Mouse (Mus musculus): ENCODE measurements around the gene Gmfg. TPM values are rescaled to one million over a fixed set of nuclear protein-coding genes. Genes with fewer than 3 reads are reported as not detected.

The Gmfg gene
- polyA plus RNA-seq, 1 experiment from 2014 or later: 3.5 TPM

DNA sequence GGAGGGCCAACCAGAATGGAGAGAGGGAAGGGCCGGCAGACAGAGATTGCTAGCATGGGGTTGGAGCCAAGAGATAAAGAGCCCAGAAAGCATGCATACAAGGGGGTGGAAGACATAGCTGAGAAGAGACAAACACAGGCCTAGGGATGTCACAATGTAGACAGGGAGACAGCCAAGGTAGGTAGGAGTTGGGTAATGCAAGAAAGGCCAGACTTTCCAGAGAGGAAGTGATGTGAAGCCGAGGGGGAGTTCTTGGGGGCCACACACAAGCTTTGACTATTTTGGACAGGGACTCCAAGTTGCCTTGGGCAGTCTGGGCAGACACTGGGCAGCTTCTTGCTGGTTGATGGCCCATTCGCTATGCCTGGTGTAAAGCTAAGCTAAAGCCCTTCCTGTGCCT is 35.3 kb upstream of the Gmfg start:
- H3K36me3 ChIP-seq (ENCODE audit: control insufficient read depth, insufficient read depth, low read length): peaks cover 62% of the 10 kb centered on the region
- H3K9me3 ChIP-seq (replicated peaks; ENCODE audit: control insufficient read depth, low read length, poor library complexity, severe bottlenecking): no peaks in the 10 kb centered on the region
- no peak overlapping the region for H3K4me3 ChIP-seq (ENCODE audit: low read depth, low read length)
- no peak overlapping the region for H3K4me2 ChIP-seq (ENCODE audit: low read length)
- H3K27ac ChIP-seq (ENCODE audit: low read length): no peak overlapping the region
- WGBS: 88% methylated on average over 3 of the region's 3 CpGs
- no peaks in the 10 kb centered on the region for H3K4me1 ChIP-seq (ENCODE audit: control insufficient read depth, insufficient read depth, low read length)
- no peaks in the 10 kb centered on the region for H3K27me3 ChIP-seq (ENCODE audit: control insufficient read depth, insufficient read depth, low read depth, low read length)
- ATAC-seq: no peak
- H3K9ac ChIP-seq (ENCODE audit: low read depth, low read length): no peak overlapping the region

DNA sequence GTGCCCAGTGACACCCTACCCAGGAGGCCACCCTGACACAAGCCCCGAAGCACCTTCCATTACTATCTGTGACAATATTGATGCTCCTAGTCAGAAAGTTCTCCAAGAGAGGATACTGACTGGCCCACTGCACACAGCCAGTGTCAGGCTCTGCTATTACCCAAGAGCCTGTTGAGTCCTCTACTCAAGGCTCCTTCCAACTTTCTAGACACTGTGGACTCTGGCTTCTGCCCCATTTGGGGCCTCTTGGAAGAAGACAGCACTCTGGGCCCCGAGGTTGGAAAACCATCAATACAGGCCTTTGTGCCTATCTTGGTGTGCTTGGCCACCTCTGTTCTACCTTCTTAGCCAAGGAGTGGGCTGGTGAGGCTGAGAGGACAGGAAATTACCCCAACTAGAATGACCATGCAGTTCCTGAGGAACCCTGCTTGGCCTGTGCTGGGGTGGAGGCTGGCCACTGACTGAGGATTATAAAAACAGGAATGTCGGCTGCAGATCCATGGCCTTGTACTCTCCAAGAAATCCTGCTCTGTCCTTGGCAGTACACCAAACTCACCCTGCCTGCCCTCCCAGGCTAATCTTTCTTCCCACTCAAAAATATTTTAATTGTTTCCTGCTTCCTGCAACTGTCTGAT is 26.3 kb upstream of the Gmfg start:
- H3K36me3 ChIP-seq (ENCODE audit: control insufficient read depth, insufficient read depth, low read length): peaks cover 51% of the 10 kb centered on the region
- no peaks in the 10 kb centered on the region for H3K4me1 ChIP-seq (ENCODE audit: control insufficient read depth, insufficient read depth, low read length)
- no peak for ATAC-seq

DNA sequence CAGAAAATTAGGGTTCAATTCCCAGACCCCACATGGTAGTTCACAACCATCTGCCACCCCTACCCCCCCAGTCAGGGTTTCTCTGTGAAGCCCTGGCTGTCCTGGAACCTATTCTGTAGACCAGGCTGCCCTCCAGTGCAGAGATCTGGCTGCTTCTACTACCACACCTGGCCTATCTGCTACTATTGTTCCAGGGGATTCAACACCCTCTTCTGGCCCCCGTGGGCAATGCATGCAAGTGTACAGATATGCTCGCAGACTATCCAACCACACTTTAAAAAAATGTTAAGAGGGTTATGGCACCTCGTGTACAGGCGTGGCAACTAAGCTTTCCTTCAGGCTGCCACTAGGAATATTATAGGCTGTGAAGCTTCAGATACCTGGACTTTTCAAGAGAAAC is 24.4 kb upstream of the Gmfg start:
- H3K4me1 ChIP-seq (ENCODE audit: control insufficient read depth, insufficient read depth, low read length): no peaks in the 10 kb centered on the region
- no peak overlapping the region for H3K4me2 ChIP-seq (ENCODE audit: low read length)
- H3K36me3 ChIP-seq (ENCODE audit: control insufficient read depth, insufficient read depth, low read length): peaks cover 45% of the 10 kb centered on the region
- ATAC-seq: no peak
- no peaks in the 10 kb centered on the region for H3K27me3 ChIP-seq (ENCODE audit: control insufficient read depth, insufficient read depth, low read depth, low read length)
- no peak overlapping the region for H3K4me3 ChIP-seq (ENCODE audit: low read depth, low read length)
- 90% methylated on average over 4 of the region's 4 CpGs for WGBS
- H3K27ac ChIP-seq (ENCODE audit: low read length): no peak overlapping the region
- no peaks in the 10 kb centered on the region for H3K9me3 ChIP-seq (replicated peaks; ENCODE audit: control insufficient read depth, low read length, poor library complexity, severe bottlenecking)
- H3K9ac ChIP-seq (ENCODE audit: low read depth, low read length): no peak overlapping the region

More for the DNA sequence above, 26.3 kb upstream of the Gmfg start:
- no peaks in the 10 kb centered on the region for H3K27me3 ChIP-seq (ENCODE audit: control insufficient read depth, insufficient read depth, low read depth, low read length)
- no peak overlapping the region for H3K9ac ChIP-seq (ENCODE audit: low read depth, low read length)
- 90% methylated on average over 3 of the region's 3 CpGs for whole genome bisulfite sequencing
- H3K4me3 ChIP-seq (ENCODE audit: low read depth, low read length): no peak overlapping the region
- H3K9me3 ChIP-seq (replicated peaks; ENCODE audit: control insufficient read depth, low read length, poor library complexity, severe bottlenecking): no peaks in the 10 kb centered on the region
- H3K4me2 ChIP-seq (ENCODE audit: low read length): no peak overlapping the region
- no peak overlapping the region for H3K27ac ChIP-seq (ENCODE audit: low read length)

DNA sequence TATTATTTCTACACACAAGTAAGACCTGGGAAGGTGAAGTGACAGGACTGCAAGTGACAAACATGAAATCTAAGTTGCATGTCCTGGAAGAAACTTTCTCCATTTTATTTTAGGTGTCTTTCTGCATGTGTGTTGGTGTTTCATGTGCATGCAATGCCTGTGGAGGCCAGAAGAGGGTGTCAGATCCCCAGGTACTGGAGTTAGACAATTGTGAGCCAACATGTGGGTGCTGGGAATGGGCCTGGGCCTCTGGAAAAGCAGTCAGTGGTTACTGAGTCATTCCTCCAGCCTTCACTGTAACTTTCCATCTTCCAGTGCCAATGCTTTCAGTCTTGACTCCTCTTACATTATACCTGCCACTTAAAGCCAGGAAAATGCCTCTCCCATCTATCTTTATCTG is 19.9 kb upstream of the Gmfg start:
- no peak overlapping the region for H3K9ac ChIP-seq (ENCODE audit: low read depth, low read length)
- no peak overlapping the region for H3K4me2 ChIP-seq (ENCODE audit: low read length)
- no peaks in the 10 kb centered on the region for H3K4me1 ChIP-seq (ENCODE audit: control insufficient read depth, insufficient read depth, low read length)
- no peak overlapping the region for H3K27ac ChIP-seq (ENCODE audit: low read length)
- no peaks in the 10 kb centered on the region for H3K9me3 ChIP-seq (replicated peaks; ENCODE audit: control insufficient read depth, low read length, poor library complexity, severe bottlenecking)
- ATAC-seq: no peak
- H3K36me3 ChIP-seq (ENCODE audit: control insufficient read depth, insufficient read depth, low read length): peaks cover 55% of the 10 kb centered on the region
- no peaks in the 10 kb centered on the region for H3K27me3 ChIP-seq (ENCODE audit: control insufficient read depth, insufficient read depth, low read depth, low read length)
- no peak overlapping the region for H3K4me3 ChIP-seq (ENCODE audit: low read depth, low read length)

DNA sequence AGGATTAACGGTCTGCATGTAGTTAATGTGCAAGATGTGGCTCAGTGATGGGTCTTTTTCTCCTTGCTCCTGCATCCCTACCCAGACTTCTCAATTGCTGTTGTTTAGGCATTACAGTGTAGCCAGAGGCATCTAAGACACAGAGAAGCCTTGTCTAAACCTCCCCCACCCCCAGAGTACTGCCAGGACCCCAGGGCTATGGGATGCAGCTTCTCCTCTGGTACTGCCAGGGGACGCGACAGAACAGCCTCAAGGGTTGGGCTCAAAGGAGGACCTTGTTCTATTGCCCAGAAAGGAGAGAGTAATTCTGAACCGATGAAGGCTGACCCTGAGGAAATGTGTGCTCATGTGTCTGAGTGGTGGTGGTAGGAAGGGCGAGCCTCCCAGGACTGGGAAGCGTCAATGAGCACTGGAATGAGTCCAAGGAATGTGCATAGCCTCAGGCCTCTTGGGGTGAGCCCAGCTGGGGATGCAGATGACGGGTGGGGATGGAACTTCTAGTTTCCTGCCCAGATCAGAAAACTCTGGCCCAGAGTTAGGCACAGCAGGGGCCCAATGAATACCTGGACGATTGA is 19.1 kb upstream of the Gmfg start:
- peaks cover 47% of the 10 kb centered on the region for H3K36me3 ChIP-seq (ENCODE audit: control insufficient read depth, insufficient read depth, low read length)
- no peaks in the 10 kb centered on the region for H3K4me1 ChIP-seq (ENCODE audit: control insufficient read depth, insufficient read depth, low read length)

DNA sequence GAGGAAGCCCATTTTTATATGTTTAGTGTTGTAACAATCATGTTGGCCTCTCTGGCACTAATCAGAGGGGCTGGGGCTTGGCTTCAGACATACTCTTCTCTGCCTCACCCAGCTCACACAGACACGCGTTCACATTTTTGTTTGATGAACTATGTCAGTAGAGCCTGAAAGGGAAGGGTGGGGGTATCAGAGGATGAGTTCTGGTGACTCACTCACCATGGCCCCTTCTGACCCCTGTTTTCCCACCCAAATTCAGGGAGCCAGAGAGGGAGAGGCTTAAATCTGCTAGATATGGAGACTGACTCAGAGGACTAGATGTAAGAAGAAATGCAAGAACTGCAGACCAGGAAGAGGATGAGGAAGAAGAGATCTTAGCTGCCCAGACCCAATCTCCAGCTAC is 17.8 kb upstream of the Gmfg start:
- Histone ChIP-seq H3K4me1 (ENCODE audit: control insufficient read depth, insufficient read depth, low read length) (no peaks in the 10 kb centered on the region), H3K27me3 (ENCODE audit: control insufficient read depth, insufficient read depth, low read depth, low read length) (no peaks in the 10 kb centered on the region), H3K4me3 (ENCODE audit: low read depth, low read length) (no peak overlapping the region), H3K36me3 (ENCODE audit: control insufficient read depth, insufficient read depth, low read length) (peaks cover 40% of the 10 kb centered on the region), H3K4me2 (ENCODE audit: low read length) (no peak overlapping the region), H3K27ac (ENCODE audit: low read length) (no peak overlapping the region), H3K9me3 (replicated peaks; ENCODE audit: control insufficient read depth, low read length, poor library complexity, severe bottlenecking) (no peaks in the 10 kb centered on the region), H3K9ac (ENCODE audit: low read depth, low read length) (no peak overlapping the region)
- ATAC-seq: no peak
- 94% methylated on average over 2 of the region's 2 CpGs for WGBS

More for the DNA sequence above, 19.1 kb upstream of the Gmfg start:
- ATAC-seq: no peak; the same call in 1 of the 2 replicates
- H3K4me2 ChIP-seq (ENCODE audit: low read length): no peak overlapping the region
- no peaks in the 10 kb centered on the region for H3K27me3 ChIP-seq (ENCODE audit: control insufficient read depth, insufficient read depth, low read depth, low read length)
- H3K9ac ChIP-seq (ENCODE audit: low read depth, low read length): no peak overlapping the region
- H3K27ac ChIP-seq (ENCODE audit: low read length): no peak overlapping the region
- H3K9me3 ChIP-seq (replicated peaks; ENCODE audit: control insufficient read depth, low read length, poor library complexity, severe bottlenecking): no peaks in the 10 kb centered on the region
- WGBS: 91% methylated on average over 8 of the region's 8 CpGs
- no peak overlapping the region for H3K4me3 ChIP-seq (ENCODE audit: low read depth, low read length)

DNA sequence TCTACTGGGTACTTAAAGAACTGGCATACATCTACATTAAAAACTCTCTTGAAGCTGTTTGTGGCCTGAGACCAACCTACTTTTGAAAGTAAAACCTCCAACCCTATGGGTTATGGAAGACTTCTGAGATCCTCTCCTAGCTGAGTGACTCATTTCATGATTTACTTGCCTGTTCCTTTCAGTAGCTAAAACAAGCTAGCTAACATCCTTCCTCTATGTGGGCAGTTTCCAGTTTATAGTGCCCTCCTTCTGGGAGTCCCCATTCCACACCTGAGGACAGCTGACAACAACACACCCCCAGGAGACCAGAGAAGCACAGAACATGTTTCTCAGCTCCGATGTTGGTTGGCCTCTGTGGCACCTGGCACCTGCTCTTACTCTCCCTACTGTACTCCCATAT is 14.2 kb upstream of the Gmfg start:
- Histone ChIP-seq H3K4me1 (ENCODE audit: control insufficient read depth, insufficient read depth, low read length) (no peaks in the 10 kb centered on the region; the same call in 1 of the 2 replicates), H3K27me3 (ENCODE audit: control insufficient read depth, insufficient read depth, low read depth, low read length) (no peaks in the 10 kb centered on the region)
- 96% methylated on average over 1 of the region's 1 CpGs for WGBS

DNA sequence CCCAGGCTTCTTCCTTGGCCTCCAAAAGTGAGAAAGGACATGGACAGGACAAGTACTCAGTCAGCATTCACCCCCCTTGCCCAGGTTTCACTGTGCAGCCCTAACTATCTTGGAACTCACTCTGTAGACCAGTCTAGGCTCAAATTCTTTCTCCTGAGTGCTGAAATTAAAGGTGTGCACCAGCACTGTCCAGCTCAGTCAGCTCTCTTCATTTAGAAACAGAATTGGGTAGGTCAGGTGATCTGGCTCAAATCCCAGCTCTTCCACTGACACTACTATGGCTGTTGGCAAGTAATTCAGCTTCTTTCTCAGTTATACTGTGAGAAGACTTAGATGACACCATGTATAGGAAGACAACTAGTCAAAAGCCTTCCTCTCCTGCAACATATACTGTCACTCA is 9.5 kb upstream of the Gmfg start:
- no peak overlapping the region for H3K9ac ChIP-seq (ENCODE audit: low read depth, low read length)
- no peak for ATAC-seq
- no peak overlapping the region for H3K27ac ChIP-seq (ENCODE audit: low read length)
- H3K4me1 ChIP-seq (ENCODE audit: control insufficient read depth, insufficient read depth, low read length): peaks cover 7% of the 10 kb centered on the region
- H3K36me3 ChIP-seq (ENCODE audit: control insufficient read depth, insufficient read depth, low read length): peaks cover 5% of the 10 kb centered on the region
- H3K27me3 ChIP-seq (ENCODE audit: control insufficient read depth, insufficient read depth, low read depth, low read length): no peaks in the 10 kb centered on the region
- no peaks in the 10 kb centered on the region for H3K9me3 ChIP-seq (replicated peaks; ENCODE audit: control insufficient read depth, low read length, poor library complexity, severe bottlenecking)
- no peak overlapping the region for H3K4me3 ChIP-seq (ENCODE audit: low read depth, low read length)
- H3K4me2 ChIP-seq (ENCODE audit: low read length): no peak overlapping the region

More for the DNA sequence above, 14.2 kb upstream of the Gmfg start:
- no peak overlapping the region for H3K9ac ChIP-seq (ENCODE audit: low read depth, low read length)
- ATAC-seq: no peak
- H3K4me2 ChIP-seq (ENCODE audit: low read length): no peak overlapping the region
- H3K36me3 ChIP-seq (ENCODE audit: control insufficient read depth, insufficient read depth, low read length): peaks cover 27% of the 10 kb centered on the region
- H3K27ac ChIP-seq (ENCODE audit: low read length): no peak overlapping the region
- no peaks in the 10 kb centered on the region for H3K9me3 ChIP-seq (replicated peaks; ENCODE audit: control insufficient read depth, low read length, poor library complexity, severe bottlenecking)
- H3K4me3 ChIP-seq (ENCODE audit: low read depth, low read length): no peak overlapping the region

DNA sequence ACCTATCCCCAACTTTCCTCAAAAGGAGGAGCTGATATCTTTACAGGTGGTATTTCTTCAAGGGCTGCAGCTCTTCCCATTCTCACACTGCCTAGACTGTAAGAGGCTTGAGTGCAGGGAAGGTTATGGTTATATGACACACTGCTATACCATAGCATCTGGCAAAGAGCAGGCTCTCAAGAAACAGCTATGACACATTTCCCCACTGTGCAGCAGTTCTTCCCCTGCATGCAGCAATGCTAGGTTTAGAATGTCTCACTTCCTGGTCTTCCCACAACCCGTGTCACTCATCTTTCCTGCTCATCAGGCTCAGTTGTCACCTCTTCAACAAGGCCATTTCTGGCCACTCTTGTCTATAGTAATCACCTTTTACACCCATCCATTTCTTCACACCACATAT is 6.7 kb upstream of the Gmfg start:
- no peak for ATAC-seq
- peaks cover 35% of the 10 kb centered on the region for H3K4me1 ChIP-seq (ENCODE audit: control insufficient read depth, insufficient read depth, low read length)
- no peaks in the 10 kb centered on the region; the same call in 1 of the 2 replicates for H3K36me3 ChIP-seq (ENCODE audit: control insufficient read depth, insufficient read depth, low read length)
- no peaks in the 10 kb centered on the region for H3K9me3 ChIP-seq (replicated peaks; ENCODE audit: control insufficient read depth, low read length, poor library complexity, severe bottlenecking)
- H3K9ac ChIP-seq (ENCODE audit: low read depth, low read length): no peak overlapping the region
- 79% methylated on average over 1 of the region's 1 CpGs for WGBS
- no peak overlapping the region for H3K4me3 ChIP-seq (ENCODE audit: low read depth, low read length)
- H3K4me2 ChIP-seq (ENCODE audit: low read length): no peak overlapping the region
- H3K27ac ChIP-seq (ENCODE audit: low read length): no peak overlapping the region
- no peaks in the 10 kb centered on the region for H3K27me3 ChIP-seq (ENCODE audit: control insufficient read depth, insufficient read depth, low read depth, low read length)

Measured in midbrain, embryonic 16.5 days (tissue).